Mouse (Mus musculus) embryonic facial prominence, embryonic 14.5 days (tissue): ENCODE data around the gene Chst15. TPM values are rescaled to one million over a fixed set of nuclear protein-coding genes. Genes with fewer than 3 reads are reported as not detected.

ENCODE experiments used
- ATAC-seq: fragments of 200-750 bp; cut with Nextera tagmentation; 2 replicates; pipeline ENCODE4 v1.8.0; 2017; ENCODE audit warnings: low read depth, moderate number of reproducible peaks, moderate TSS enrichment
- DNase-seq: peaks from one replicate; pipeline ENCODE4 v3.0.0-alpha.2; 2015; ENCODE audit warnings: low spot score
- H3K27ac ChIP-seq: fragments of 300-500 bp; sonication (generic); replicated peaks from 2 replicates; pipeline ENCODE4 v1.5.1; 2014; ENCODE audit warnings: low read depth, mild to moderate bottlenecking, low read length, moderate library complexity
- H3K27me3 ChIP-seq: fragments of 300-500 bp; sonication (generic); replicated peaks from 2 replicates; pipeline ENCODE4 v1.6.1; 2014; ENCODE audit warnings: low read length; ENCODE audit not compliant: control insufficient read depth, insufficient read depth
- H3K36me3 ChIP-seq: fragments of 300-500 bp; sonication (generic); 2 replicates; pipeline ENCODE4 v1.6.1; 2014; ENCODE audit warnings: low read length, mixed read lengths; ENCODE audit not compliant: control insufficient read depth, insufficient read depth
- H3K4me1 ChIP-seq: fragments of 300-500 bp; sonication (generic); 2 replicates; pipeline ENCODE4 v1.6.1; 2014; ENCODE audit warnings: antibody characterized with exemption, low read length; ENCODE audit not compliant: control insufficient read depth, insufficient read depth
- H3K4me2 ChIP-seq: fragments of 300-500 bp; sonication (generic); 2 replicates; pipeline ENCODE4 v1.6.1; 2014; ENCODE audit warnings: low read depth, mild to moderate bottlenecking, low read length, moderate library complexity, mixed read lengths
- H3K4me3 ChIP-seq: fragments of 300-500 bp; sonication (generic); 2 replicates; pipeline ENCODE4 v1.5.1; 2014; ENCODE audit warnings: low read depth, mild to moderate bottlenecking, low read length
- H3K9ac ChIP-seq: fragments of 300-500 bp; sonication (generic); 2 replicates; pipeline ENCODE4 v1.6.1; 2014; ENCODE audit warnings: low read depth, mild to moderate bottlenecking, low read length, moderate library complexity, mixed read lengths
- H3K9me3 ChIP-seq: fragments of 300-500 bp; sonication (generic); 2 replicates; pipeline ENCODE4 v1.6.1; 2016; ENCODE audit warnings: low read length; ENCODE audit not compliant: control insufficient read depth
- WGBS: fragments of 180-500 bp; shearing (Covaris S2); extraction: QIAGEN DNeasy Blood & Tissue Kit; methylation state at CpG from one replicate; pipeline ENCODE4 v1.1.7; 2014; 5-methylcytosine and 5-hydroxymethylcytosine counted together
- polyA plus RNA-seq: library from polyadenylated mRNA; unstranded; fragments of >200 nt; fragmentation: Nextera tagmentation; extraction: Ambion mirVana; gene quantifications from 2 replicates; pipeline ENCODE4 v1.2.1, GENCODE M21; 2014

The Chst15 gene
- polyA plus RNA-seq, 1 experiment from 2014 or later, result 14.2 TPM

- Histone ChIP-seq H3K4me3 (no peak overlapping the region), H3K27ac (no peak overlapping the region), H3K4me1 (no peaks in the 10 kb centered on the region), H3K9me3 (no peaks in the 10 kb centered on the region), H3K4me2 (no peak overlapping the region), H3K27me3 (no peaks in the 10 kb centered on the region), H3K36me3 (no peaks in the 10 kb centered on the region), H3K9ac (no peak overlapping the region)
- ATAC-seq (no peak), DNase-seq (no peak)
- WGBS, result 90% methylated on average over 4 of the region's 4 CpGs
These were observed 64.0 kb downstream of the Chst15 start for GRCm38 (mm10) chr7:132253078-132253477.

DNA sequence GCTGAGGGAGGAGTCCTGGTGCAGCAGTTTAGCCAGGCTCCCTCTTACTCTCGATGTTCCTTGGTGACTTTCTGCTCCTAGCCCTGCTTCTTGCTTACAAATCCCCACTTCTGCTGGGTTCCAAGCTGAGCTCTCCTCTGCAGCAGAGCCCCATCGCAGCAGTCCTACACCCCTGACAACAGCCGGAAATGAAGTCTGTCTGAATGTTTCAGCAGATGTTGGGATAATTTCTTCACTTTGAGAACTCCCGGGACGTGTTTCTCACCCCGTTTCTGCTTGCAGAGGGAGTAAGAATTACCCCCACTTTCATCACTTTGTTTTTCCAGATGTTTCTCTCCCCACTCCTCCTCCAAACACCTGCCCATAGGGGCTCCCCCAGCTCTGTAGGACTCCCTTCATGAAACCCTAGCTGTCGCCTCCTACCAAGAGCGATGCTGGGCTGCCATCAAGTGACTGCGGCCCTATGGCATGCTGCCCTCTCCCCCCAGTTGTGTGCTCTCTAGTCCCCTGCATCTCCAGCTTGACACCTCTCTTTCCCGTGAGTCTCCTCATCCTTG, 67.4 kb downstream of the Chst15 start:
- no peak overlapping the region for H3K4me3 ChIP-seq
- no peak overlapping the region for H3K9ac ChIP-seq
- ATAC-seq, result no peak; the same call in 1 of the 2 replicates
- H3K27ac ChIP-seq, result no peak overlapping the region
- H3K27me3 ChIP-seq, result no peaks in the 10 kb centered on the region
- no peaks in the 10 kb centered on the region for H3K4me1 ChIP-seq
- WGBS, result 44% methylated on average over 10 of the region's 10 CpGs
- no peak overlapping the region for H3K4me2 ChIP-seq
- no peaks in the 10 kb centered on the region for H3K9me3 ChIP-seq
- DNase-seq, result peak; percentile 34
- peaks cover 9% of the 10 kb centered on the region; the same call in 1 of the 2 replicates for H3K36me3 ChIP-seq

DNA sequence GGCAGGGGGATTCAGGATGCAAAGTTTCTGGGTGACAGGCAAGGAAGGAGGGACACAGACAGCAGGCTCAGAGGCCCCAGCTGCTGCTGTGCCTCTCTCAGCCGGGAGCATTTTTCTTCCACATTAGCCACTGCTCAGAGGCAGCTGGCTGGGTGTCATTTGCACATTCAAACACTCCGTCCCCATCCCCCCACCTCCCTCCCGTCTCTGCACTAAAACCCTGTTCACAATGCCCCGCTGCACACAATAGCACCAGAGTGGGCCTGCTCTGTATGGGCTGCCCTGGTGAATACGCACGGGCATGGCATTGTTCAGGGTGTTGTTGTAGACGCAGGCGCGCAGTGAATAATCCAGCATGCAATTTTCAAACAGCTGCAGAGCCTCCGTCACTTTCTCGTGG, 69.5 kb downstream of the Chst15 start:
- Histone ChIP-seq H3K4me1 (no peaks in the 10 kb centered on the region), H3K27me3 (no peaks in the 10 kb centered on the region), H3K9ac (no peak overlapping the region), H3K4me2 (no peak overlapping the region), H3K9me3 (no peaks in the 10 kb centered on the region), H3K4me3 (no peak overlapping the region), H3K36me3 (peaks cover 18% of the 10 kb centered on the region; the same call in 1 of the 2 replicates), H3K27ac (peak overlapping the region; percentile 52)
- peak; percentile 93 for ATAC-seq
- 22% methylated on average over 11 of the region's 11 CpGs for WGBS
- DNase-seq, result peak; percentile 90

GRCm38 (mm10) chr7:132247091-132247490, 69.9 kb downstream of the Chst15 start:
- no peaks in the 10 kb centered on the region for H3K4me1 ChIP-seq
- H3K4me2 ChIP-seq, result no peak overlapping the region
- ATAC-seq, result no peak
- H3K9me3 ChIP-seq, result no peaks in the 10 kb centered on the region
- H3K27ac ChIP-seq, result peak overlapping the region; percentile 52
- 71% methylated on average over 5 of the region's 5 CpGs for WGBS
- no peak for DNase-seq
- H3K27me3 ChIP-seq, result no peaks in the 10 kb centered on the region
- H3K4me3 ChIP-seq, result no peak overlapping the region
- peaks cover 18% of the 10 kb centered on the region; the same call in 1 of the 2 replicates for H3K36me3 ChIP-seq
- H3K9ac ChIP-seq, result no peak overlapping the region

GRCm38 (mm10) chr7:132245730-132246129, 71.3 kb downstream of the Chst15 start:
- 83% methylated on average over 6 of the region's 6 CpGs for WGBS
- Histone ChIP-seq H3K27me3 (no peaks in the 10 kb centered on the region), H3K27ac (no peak overlapping the region), H3K4me2 (no peak overlapping the region), H3K36me3 (peaks cover 28% of the 10 kb centered on the region; the same call in 1 of the 2 replicates), H3K4me3 (no peak overlapping the region), H3K4me1 (no peaks in the 10 kb centered on the region), H3K9me3 (no peaks in the 10 kb centered on the region), H3K9ac (no peak overlapping the region)
- ATAC-seq, result no peak
- DNase-seq, result no peak

- Histone ChIP-seq H3K27ac (no peak overlapping the region), H3K4me2 (no peak overlapping the region), H3K4me3 (no peak overlapping the region), H3K36me3 (peaks cover 35% of the 10 kb centered on the region; the same call in 1 of the 2 replicates), H3K9me3 (no peaks in the 10 kb centered on the region), H3K9ac (no peak overlapping the region), H3K27me3 (no peaks in the 10 kb centered on the region), H3K4me1 (no peaks in the 10 kb centered on the region)
- 95% methylated on average over 14 of the region's 14 CpGs for WGBS
- no peak for ATAC-seq
- DNase-seq, result no peak
These were observed 72.4 kb downstream of the Chst15 start for GRCm38 (mm10) chr7:132244637-132245036.

GRCm38 (mm10) chr7:132243225-132243624, 73.8 kb downstream of the Chst15 start:
- Histone ChIP-seq H3K27ac (0 out of 2 replicates have a peak overlapping the region, but pooled peaks have one; percentile 5), H3K9me3 (no peaks in the 10 kb centered on the region), H3K36me3 (peaks cover 43% of the 10 kb centered on the region; the same call in 1 of the 2 replicates), H3K4me2 (no peak overlapping the region), H3K4me3 (no peak overlapping the region), H3K4me1 (no peaks in the 10 kb centered on the region), H3K27me3 (no peaks in the 10 kb centered on the region), H3K9ac (no peak overlapping the region)
- DNase-seq, result no peak
- ATAC-seq, result no peak
- WGBS, result 83% methylated on average over 5 of the region's 5 CpGs

DNA sequence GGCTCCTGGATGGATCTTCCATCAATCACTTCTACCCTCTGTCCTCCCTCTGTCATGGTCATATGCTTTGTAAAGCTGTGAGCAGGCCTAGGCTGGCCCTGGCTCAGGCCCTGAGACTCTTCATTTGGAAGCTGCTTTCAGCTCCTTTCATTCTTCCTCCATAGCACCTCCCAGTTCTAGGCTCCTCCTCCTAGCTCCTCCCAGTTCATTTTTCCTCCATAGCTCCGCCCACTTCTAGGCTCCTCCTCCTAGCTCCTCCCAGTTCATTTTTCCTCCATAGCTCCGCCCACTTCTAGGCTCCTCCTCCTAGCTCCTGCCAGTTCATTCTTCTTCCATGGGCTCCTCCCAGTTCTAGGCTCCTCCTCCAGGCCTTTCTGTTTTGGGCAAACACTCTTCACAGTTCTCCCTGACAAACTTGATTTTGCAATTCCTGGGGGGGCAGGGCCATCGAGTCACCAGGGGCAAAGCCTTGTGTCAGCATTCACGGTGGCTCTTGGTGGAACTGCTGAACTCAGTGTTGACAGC, 74.3 kb downstream of the Chst15 start:
- ATAC-seq, result 0 out of 2 replicates have a peak, but pooled peaks have one; percentile 35
- no peak overlapping the region for H3K4me3 ChIP-seq
- H3K27ac ChIP-seq, result no peak overlapping the region

GRCm38 (mm10) chr7:132238921-132239320, 78.1 kb downstream of the Chst15 start:
- ATAC-seq (no peak), DNase-seq (no peak)
- Histone ChIP-seq H3K9ac (no peak overlapping the region), H3K36me3 (peaks cover 54% of the 10 kb centered on the region), H3K4me1 (no peaks in the 10 kb centered on the region), H3K27me3 (no peaks in the 10 kb centered on the region), H3K27ac (no peak overlapping the region), H3K9me3 (no peaks in the 10 kb centered on the region), H3K4me3 (no peak overlapping the region), H3K4me2 (no peak overlapping the region)
- 68% methylated on average over 3 of the region's 3 CpGs for WGBS

More for the DNA sequence above, 74.3 kb downstream of the Chst15 start:
- WGBS, result 43% methylated on average over 4 of the region's 4 CpGs
- Histone ChIP-seq H3K9ac (no peak overlapping the region), H3K4me2 (no peak overlapping the region), H3K9me3 (no peaks in the 10 kb centered on the region), H3K4me1 (no peaks in the 10 kb centered on the region), H3K36me3 (peaks cover 47% of the 10 kb centered on the region; the same call in 1 of the 2 replicates), H3K27me3 (no peaks in the 10 kb centered on the region)
- no peak for DNase-seq
